Mouse (Mus musculus): Measurements from ENCODE around the gene Vmn2r82.
"Not testable (repeated sequence)": the region's sequence is repeated elsewhere in the genome, so short reads cannot be mapped to it uniquely, and the experiment has no call there.

- not testable (repeated sequence) for TF ChIP-seq CTCF (IDR thresholded peaks at IDR 0.05); POLR2A (IDR thresholded peaks at IDR 0.05; ENCODE audit: insufficient read depth, low read depth, low read length); EP300 (IDR thresholded peaks at IDR 0.05; ENCODE audit: insufficient read depth, low read depth, low read length)
These were observed at the start of gene Vmn2r82 for GRCm38 (mm10) chr10:79356220-79356619.
